Mouse (Mus musculus) thymus, adult 2 months (tissue): ENCODE data around the gene Zfp759.
"Not testable (repeated sequence)": the region's sequence is repeated elsewhere in the genome, so short reads cannot be mapped to it uniquely, and the experiment has no call there.

Experiments
- CTCF ChIP-seq: fragments of 200-500 bp; IDR thresholded peaks from 2 replicates; pipeline ENCODE4 v1.5.1; 2012; ENCODE audit warnings: mild to moderate bottlenecking, control low read depth, low read length, moderate library complexity, borderline replicate concordance; ENCODE audit not compliant: control insufficient read depth, poor library complexity, insufficient read depth; ENCODE audit errors: extremely low read depth
- POLR2A ChIP-seq: fragments of 200-500 bp; IDR thresholded peaks from 2 replicates; pipeline ENCODE4 v1.6.1; 2012; ENCODE audit warnings: mild to moderate bottlenecking, low read length, control low read depth, moderate library complexity; ENCODE audit not compliant: control insufficient read depth, poor library complexity, insufficient read depth; ENCODE audit errors: extremely low read depth

GRCm38 (mm10) chr13:67166122-67166521 lies 44.7 kb downstream of the Zfp759 start:
- TF ChIP-seq CTCF, POLR2A: not testable (repeated sequence)
